Mouse (Mus musculus): ENCODE measurements around the gene Rnf130. TPM values are rescaled to one million over a fixed set of nuclear protein-coding genes. Genes with fewer than 3 reads are reported as not detected.
A peak's percentile ranks its signal among the peaks of the same experiment; 100 is the strongest.

Gene Rnf130
- 63.6 and 70.4 TPM in 2 replicates for total RNA-seq (2021)
- long read RNA-seq, experiment 1, transcript Rnf130-201 (8 exons, 1,415 nt), result minor isoform, 7 of 123 reads
- long read RNA-seq, experiment 1, transcript Rnf130-202 (9 exons, 1,502 nt), result major isoform, 98 of 123 reads
- long read RNA-seq, experiment 1, partial matches to known transcripts, result 7 of 123 reads
- long read RNA-seq, experiment 1, other reads (novel, unspliced or antisense), result 11 of 123 reads
- long read RNA-seq, experiment 2, transcript Rnf130-201 (8 exons, 1,415 nt), result minor isoform, 8 of 79 reads
- long read RNA-seq, experiment 2, transcript Rnf130-202 (9 exons, 1,502 nt), result major isoform, 61 of 79 reads
- long read RNA-seq, experiment 2, partial matches to known transcripts, result 6 of 79 reads
- long read RNA-seq, experiment 2, other reads (novel, unspliced or antisense), result 4 of 79 reads

- peak; percentile 97 for DNase-seq
Observed at GRCm38 (mm10) chr11:50024833-50025720, at the start of gene Rnf130. Gene Rnf130 (plus strand): TSS chr11:50025346.

GRCm38 (mm10) chr11:49977963-49978568, 47.1 kb upstream of the Rnf130 start:
- no peak for DNase-seq

GRCm38 (mm10) chr11:49978935-49979334, 46.2 kb upstream of the Rnf130 start:
- DNase-seq, result no peak

GRCm38 (mm10) chr11:49980681-49981235, 44.4 kb upstream of the Rnf130 start:
- DNase-seq, result no peak

GRCm38 (mm10) chr11:49981321-49981963, 43.7 kb upstream of the Rnf130 start:
- peak; percentile 8 for DNase-seq

- no peak for DNase-seq
Observed at GRCm38 (mm10) chr11:49982094-49982493, 43.1 kb upstream of the Rnf130 start.

GRCm38 (mm10) chr11:49982881-49983280, 42.3 kb upstream of the Rnf130 start:
- DNase-seq, result no peak

GRCm38 (mm10) chr11:49983875-49984552, 41.1 kb upstream of the Rnf130 start:
- no peak for DNase-seq

- DNase-seq, result no peak
Observed at GRCm38 (mm10) chr11:49985009-49985408, 40.1 kb upstream of the Rnf130 start.

- DNase-seq, result peak; percentile 83
Observed at GRCm38 (mm10) chr11:49986277-49987036, 38.7 kb upstream of the Rnf130 start.

GRCm38 (mm10) chr11:49994536-49994935, 30.6 kb upstream of the Rnf130 start:
- DNase-seq, result no peak

- DNase-seq, result no peak
Observed at GRCm38 (mm10) chr11:49996398-49996797, 28.7 kb upstream of the Rnf130 start.

- no peak for DNase-seq
Observed at GRCm38 (mm10) chr11:49997321-49997720, 27.8 kb upstream of the Rnf130 start.

GRCm38 (mm10) chr11:50002853-50003252, 22.3 kb upstream of the Rnf130 start:
- no peak for DNase-seq

GRCm38 (mm10) chr11:50007776-50008175, 17.4 kb upstream of the Rnf130 start:
- no peak for DNase-seq

- DNase-seq, result no peak
Observed at GRCm38 (mm10) chr11:50008231-50008630, 16.9 kb upstream of the Rnf130 start.

- no peak for DNase-seq
Observed at GRCm38 (mm10) chr11:50013016-50013415, 12.1 kb upstream of the Rnf130 start.

- DNase-seq, result no peak
Observed at GRCm38 (mm10) chr11:50016503-50016902, 8.6 kb upstream of the Rnf130 start.

GRCm38 (mm10) chr11:50017511-50017910, 7.6 kb upstream of the Rnf130 start:
- DNase-seq, result no peak

- DNase-seq, result no peak
Observed at GRCm38 (mm10) chr11:50018848-50019247, 6.3 kb upstream of the Rnf130 start.
